Mouse (Mus musculus) B cell, adult 2 months (primary cell): ENCODE results near the gene Pom121l2.

ENCODE experiments used
- DNase-seq, 2 experiments: peaks; one replicate each; pipeline ENCODE4 v3.0.0; 2022

The Pom121l2 gene

DNA sequence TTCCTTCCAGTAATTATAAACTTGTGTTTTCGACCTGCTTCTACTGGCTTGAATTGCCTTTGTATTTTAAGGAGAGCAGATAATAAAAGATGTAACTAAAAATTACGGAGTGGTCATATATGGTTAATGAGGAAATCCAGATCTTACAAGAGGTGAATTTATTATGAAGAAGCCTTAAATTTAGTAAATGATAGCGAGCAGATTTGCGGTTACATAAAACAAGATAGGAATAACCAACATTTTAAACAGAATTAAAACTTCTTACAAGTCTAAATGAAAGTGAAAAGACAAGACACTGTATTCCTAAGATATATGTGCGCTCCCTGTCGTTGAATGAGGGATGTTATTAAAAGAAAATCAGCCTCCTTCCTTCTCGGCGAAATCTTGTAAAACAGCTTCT lies 13.9 kb downstream of the Pom121l2 start:
- DNase-seq, result no peak

- DNase-seq, result peak; percentile 65 to 70
Observed at GRCm38 (mm10) chr13:21995331-21995914, 14.4 kb downstream of the Pom121l2 start.

DNA sequence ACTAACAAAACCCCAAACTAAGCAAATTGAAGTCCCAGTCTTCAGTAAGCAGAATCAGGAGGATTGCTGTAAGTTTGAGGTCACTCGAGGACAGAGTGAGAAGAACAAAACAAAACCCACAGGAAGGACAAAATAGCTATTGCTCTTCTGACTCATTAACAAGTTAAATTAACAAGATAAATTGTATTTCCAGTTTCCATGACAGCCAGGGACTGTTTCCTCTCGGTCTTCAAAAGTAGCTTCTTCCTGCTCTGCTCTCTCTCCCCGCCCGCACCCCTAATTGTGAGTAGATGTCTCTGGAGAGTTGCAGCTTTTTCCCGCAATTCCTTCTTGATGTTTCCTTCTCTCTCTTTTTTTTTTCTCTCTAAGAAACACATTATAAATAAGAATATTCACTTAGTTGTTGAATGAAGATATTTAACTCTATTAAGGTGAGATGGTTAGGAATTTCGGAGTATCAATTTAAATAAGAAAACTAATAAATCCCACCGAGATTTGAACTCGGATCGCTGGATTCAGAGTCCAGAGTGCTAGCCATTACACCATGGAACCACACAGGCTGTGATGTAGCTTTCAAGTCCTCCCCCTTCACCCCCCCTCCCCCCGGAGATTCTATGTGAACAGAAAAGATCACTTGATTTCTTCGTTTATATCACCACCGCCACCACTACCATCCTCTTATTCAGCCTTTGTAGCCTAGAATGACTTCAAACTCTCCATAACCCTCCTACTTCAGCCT lies 15.3 kb downstream of the Pom121l2 start:
- peak; percentile 52 to 58 for DNase-seq

- DNase-seq, result no peak
Observed at GRCm38 (mm10) chr13:21996840-21997185, 15.8 kb downstream of the Pom121l2 start.

GRCm38 (mm10) chr13:21997201-21997820 lies 16.3 kb downstream of the Pom121l2 start:
- no peak for DNase-seq

DNA sequence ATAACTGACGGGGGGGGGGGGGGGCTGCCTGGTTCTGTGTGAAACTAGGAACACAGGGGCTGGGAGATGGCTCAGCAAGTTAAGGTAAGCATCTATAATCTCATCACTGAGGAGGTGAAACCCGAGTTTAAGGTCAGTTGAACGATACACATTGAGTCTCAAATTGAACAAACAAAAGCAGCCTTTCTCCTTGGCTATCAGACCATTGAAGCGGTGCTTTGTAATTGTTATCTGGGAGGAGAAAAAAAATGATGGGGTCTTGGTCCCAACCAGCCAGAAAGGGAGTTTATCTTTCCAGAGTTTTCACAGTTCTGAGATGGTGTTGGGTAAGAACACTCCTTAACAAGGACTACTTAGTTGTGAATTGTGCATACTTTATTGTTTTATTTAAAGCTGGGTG lies 16.8 kb downstream of the Pom121l2 start:
- no peak for DNase-seq

DNA sequence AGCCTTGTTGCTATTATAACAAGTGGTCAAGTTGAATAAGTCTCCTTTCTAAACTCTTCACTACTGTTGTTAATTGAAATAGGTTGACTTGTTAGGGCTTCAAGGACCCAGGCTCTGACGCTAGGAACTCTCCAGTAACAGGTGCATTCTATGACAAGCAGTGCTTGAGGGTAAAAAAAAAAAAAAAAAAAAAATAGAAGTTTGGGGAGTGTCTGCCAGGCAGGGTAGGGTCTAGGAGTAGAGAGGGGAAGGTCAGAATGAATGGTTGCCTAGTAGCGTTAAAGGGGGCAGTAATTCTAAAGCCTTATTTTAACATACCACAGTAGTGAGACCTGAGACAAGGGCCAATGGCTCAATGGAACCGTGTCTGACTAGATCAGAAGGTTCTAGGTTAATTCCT lies 17.4 kb downstream of the Pom121l2 start:
- DNase-seq, result no peak

DNA sequence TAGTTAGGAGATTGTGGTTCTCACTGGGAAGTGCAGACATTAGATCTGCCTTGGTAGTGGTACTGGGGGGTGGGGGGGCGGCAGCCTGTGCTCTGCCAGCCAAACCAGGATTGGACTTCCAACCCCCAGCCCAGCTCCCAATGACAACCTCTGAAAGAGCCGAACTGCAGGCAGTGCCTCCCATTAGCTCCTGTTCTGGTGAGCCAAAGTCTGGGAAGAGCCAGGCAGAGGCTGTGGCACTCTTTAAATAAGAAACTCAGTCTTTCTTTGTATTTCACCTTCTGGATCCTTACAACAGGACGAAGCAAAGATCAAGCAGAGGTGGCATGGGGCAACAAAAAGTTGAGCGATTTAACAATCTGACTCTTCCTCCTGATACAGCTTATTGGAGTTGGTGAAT lies 18.2 kb downstream of the Pom121l2 start:
- no peak for DNase-seq

DNA sequence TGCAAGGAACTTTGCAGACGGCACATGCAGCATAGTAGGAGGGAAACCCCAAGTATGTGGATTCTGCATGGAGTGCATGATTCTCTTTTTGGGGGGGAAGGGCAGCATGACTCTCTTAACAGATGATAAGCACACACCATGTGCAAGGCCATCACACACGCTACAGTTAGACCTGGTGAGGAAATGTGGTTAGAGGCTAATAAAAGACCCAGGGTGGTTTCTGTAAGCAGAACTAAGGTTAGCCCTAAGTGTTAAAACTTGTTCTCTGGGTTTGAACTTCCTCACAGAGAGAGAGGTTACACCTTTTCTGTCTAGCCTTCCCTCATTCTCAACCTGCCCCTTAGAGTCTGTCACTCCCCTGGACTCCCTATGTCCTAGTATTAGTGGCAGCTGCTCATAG lies 20.4 kb downstream of the Pom121l2 start:
- DNase-seq, result peak in 1 of 2 experiments; percentile 21

DNA sequence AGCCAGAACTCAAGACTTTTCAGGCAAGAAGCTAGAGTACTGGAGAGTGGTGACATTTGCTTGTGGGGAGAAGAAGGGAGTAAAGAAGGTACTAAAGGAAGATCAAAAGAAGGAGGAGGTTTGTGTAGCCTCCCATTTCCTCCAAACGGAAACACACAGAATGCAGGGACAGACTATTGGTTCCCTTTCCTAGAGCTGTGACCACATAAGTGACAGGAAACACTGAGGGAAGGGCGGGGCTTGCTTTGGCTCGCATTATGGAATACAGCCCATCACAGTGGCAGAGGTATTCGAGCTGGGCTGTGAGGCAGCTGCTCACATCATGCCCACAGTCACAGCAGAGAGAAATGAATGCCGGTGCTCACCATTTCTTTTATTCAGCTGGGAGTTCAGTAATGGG lies 20.8 kb downstream of the Pom121l2 start:
- DNase-seq, result no peak

DNA sequence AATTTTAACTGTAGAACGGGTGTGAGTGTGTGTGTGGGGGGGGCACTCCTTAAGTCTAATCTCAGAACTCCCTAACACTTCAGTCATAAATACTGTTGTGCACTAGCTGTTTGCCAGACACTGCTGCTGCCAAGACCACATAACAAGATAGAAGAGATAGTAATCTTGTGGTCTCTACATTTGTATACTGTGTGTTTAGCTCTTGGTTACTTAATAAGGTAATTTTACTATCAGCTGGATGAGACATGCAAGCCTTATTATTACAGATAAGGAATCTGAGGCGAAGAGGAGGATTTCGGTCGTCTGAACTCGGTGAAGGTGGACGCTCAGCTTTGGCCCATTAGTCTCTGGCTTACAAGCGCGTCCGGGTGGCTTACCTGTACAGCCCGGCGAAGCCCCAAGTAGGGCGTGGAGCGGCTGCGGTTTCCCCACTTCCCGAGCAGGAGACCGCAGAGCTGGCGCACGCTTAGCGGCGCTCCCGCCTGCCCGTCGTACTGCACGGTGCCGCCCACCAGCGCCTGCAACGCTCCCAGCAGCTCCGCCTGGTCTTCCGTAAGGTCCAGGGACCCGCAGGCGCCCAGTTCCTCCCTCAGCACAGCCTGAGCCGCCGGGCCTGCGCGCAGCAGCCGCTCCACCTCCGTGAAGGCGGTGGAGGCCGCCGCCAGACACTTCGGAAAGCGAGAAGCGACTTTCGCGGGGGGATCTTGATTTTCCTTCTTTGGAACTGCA lies 24.8 kb downstream of the Pom121l2 start:
- DNase-seq, result peak in 1 of 2 experiments; percentile 60

DNA sequence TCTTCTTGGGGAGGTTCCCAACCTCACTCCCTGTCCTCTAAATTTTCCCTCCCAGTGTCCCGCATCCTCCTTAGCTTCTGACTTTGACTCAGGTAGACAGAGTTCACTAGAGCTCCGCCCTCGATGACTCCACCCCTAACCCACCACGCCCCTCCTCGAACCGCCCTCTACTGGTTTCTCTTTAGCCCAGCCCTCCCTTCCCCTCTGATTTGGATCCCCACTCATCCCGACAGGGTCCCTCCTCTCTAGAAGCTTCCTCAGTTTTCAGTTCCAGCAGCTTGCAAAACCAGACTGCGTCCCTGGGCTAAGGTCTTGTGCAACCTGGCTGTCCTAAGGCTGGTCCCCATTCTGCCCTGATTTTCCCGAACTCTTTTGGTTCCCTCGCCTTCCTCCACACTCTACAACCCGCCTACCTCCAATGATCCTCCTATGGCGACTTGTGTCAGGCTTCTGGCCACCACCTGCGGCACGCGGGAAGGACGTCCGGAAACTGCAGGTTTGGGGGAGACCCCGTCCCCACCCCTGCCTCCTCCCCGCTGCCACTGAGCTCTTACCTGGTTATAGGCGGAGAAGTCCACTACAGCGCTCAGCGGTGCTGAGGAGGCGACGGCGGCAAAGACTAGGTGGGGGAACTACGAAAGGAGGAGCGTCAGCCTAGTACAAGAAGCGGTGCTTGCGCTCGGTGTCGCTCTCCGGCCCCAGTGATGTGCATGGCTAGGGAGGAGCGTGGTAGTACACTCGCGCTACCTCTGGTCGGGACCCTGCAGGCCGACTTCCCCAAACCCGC lies 25.5 kb downstream of the Pom121l2 start:
- DNase-seq, result peak; percentile 85 to 88

DNA sequence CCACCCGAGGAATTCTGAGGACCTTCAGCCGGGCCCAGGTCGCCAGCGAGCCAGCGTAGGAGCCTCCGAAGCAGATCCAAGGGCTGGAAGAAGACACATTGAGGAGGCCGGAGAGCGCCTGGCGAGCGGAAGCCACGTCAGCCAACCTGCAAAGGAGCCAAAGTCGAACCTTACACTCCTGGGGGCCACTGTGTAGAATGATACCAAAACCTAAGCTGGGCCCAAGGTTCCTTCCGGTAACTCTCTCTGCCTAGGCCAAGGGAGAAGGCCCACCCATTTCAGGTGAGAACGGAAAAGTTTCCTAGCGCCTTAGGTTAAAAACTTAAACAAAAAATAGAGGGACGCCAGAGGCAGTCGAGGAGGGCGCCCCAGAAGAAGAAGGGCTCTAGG lies 26.1 kb downstream of the Pom121l2 start:
- DNase-seq, result no peak

DNA sequence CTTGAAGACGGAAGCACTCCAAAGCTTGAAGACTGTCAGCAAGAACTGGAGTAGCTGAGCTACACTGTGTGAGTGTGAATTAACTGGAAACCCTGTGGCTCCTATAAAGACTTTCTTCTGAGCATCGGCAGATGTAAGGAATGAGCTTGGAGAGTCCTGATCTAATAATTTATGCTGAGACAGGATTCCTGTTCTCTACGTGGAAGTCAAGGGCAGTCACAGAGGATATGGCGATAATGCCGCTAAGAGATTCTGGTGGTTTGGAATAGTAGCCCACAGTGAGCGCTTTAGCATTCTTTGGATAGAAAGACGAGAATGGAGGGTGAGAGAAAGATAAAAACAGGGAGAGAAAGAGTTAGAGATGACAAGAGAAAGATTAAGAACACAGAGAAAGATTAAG lies 26.9 kb downstream of the Pom121l2 start:
- no peak for DNase-seq

- DNase-seq, result no peak
Observed at GRCm38 (mm10) chr13:22008707-22009106, 27.7 kb downstream of the Pom121l2 start.

DNA sequence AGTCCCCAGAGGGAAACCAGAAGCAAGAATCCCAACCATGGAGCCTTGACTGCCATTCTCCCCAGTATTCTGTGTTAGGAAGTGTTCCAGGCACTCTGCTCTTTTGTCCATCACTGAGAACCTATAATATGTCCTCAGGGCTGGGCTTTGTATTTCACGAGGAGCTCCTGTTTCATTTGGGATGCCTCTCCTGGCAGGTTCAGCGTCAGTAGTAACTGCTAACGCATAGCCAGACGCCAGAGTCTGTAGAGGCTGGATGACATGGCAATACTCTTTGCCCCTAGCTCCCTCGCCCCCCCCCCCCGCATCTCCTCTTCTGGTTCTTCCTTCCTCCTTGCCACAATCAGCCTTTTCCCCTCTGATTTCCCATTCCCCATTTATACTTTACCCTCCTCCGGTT lies 28.6 kb downstream of the Pom121l2 start, which contains the start of gene Prss16:
Prss16 (minus strand) TSS at position 101 of the 400 bp plus-strand sequence.
- DNase-seq, result no peak

- peak; percentile 34 to 39 for DNase-seq
Observed at GRCm38 (mm10) chr13:22013716-22014115, 32.7 kb downstream of the Pom121l2 start.

DNA sequence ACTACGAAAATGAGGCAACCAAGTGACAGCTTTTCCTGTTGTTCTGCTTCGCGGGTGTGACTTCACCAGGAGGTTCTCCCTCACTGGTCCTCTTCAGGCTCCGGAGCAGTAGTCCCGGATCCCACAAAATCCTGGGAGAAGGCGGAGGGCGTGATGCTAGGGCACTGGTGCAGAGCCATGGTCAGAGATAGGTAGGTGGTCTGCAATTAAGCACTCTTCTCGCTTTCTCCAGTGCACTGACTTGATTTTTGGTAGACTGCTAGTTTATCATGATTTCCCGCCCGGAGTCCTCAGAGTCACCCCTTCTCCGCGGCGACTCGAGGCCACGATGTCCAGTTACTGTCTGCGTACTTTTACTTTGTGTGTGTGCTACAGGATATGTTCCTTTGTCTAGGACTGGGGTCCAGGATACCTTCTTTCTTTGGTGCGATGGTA lies 33.4 kb downstream of the Pom121l2 start:
- peak in 1 of 2 experiments; percentile 47 for DNase-seq

DNA sequence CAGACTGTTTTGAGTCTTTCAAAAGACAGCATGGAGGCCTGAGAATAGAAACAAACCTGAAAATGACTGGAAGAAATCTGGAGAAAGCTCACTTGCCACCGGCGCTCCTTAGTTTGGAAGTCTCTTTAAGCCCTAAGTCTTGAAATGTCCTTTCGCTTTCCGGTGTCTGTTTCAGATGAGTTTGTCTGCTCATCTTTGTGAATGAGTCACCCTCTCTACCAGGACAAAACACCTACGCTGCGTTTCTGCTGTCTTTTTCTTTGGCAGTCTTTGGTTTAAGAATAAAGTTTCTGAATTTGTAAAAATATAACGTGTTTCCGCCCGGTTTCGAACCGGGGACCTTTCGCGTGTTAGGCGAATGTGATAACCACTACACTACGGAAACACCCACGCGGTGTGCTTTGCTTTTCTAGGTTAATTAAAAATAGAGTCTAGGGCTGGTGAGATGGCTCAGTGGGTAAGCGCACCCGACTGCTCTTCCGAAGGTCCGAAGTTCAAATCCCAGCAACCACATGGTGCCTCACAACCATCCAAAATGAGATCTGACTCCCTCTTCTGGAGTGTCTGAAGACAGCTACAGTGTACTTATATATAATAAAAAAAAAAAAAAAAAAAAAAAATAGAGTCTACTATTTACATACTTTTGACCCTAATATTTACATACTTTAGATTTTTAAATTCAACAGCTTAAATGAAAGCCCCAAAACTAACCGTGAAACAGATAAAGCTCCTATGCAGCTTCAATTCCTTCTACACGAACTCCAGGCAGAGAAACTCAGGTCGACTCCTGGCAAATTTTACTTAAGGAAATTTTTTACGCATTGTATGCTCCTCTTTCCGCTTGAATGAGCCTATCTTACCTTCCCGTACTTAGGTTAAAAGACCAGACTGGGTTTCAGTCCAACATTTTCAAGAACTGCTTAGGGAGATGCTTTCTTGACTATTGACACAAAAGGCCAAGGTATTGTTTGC lies 34.8 kb downstream of the Pom121l2 start:
- DNase-seq, result peak; percentile 93 to 95

- peak; percentile 72 to 75 for DNase-seq
Observed at GRCm38 (mm10) chr13:22019934-22020835, 39.2 kb downstream of the Pom121l2 start.
